Mouse (Mus musculus): ENCODE data around the gene Gm13271. TPM values are rescaled to one million over a fixed set of nuclear protein-coding genes. Genes with fewer than 3 reads are reported as not detected.
"Not testable (repeated sequence)": the region's sequence is repeated elsewhere in the genome, so short reads cannot be mapped to it uniquely, and the experiment has no call there.

Gene Gm13271
- polyA plus RNA-seq, 1 experiment from 2014 or later: not detected

DNA sequence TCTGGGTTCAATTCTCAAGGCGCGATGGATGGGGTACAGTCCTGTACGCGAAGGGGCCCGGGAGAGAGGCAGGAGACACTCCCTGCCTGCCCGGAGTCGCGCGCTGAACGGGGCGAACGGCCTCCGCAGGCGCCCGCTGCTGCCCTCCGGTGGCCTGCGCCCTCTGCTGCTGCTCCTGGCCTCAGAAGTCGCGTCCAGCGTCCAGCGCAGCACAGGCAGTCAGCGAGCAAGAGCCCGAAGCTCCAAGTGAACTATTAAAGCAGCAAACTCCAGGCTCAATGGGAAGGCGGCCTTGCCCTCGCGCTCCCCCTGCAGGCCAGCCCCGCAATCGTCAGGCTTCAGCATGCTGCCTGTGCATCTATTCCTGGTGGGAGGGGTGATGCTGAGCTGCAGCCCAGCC lies 5.8 kb downstream of the Gm13271 start:
- not testable (repeated sequence) for H3K4me1 ChIP-seq (ENCODE audit: insufficient read depth); H3K9me3 ChIP-seq (ENCODE audit: low read depth, low read length); H3K9ac ChIP-seq; ATAC-seq (ENCODE audit: insufficient read depth); H3K27me3 ChIP-seq (ENCODE audit: insufficient read depth, low read length); H3K36me3 ChIP-seq (ENCODE audit: insufficient read depth)
- Histone ChIP-seq H3K4me2 (peak overlapping the region; percentile 48; the same call in 1 of the 2 replicates), H3K27ac (ENCODE audit: low read depth) (peak overlapping the region; percentile 50; the same call in 1 of the 2 replicates), H3K4me3 (ENCODE audit: low read depth, low read length) (peak overlapping the region; percentile 22; the same call in 1 of the 2 replicates)
- peak; percentile 66 for TF ChIP-seq CTCF (IDR thresholded peaks at IDR 0.05; ENCODE audit: low read depth)
- DNase-seq: peak; percentile 84
- under 1% methylated on average over 18 of the region's 28 CpGs for WGBS

DNA sequence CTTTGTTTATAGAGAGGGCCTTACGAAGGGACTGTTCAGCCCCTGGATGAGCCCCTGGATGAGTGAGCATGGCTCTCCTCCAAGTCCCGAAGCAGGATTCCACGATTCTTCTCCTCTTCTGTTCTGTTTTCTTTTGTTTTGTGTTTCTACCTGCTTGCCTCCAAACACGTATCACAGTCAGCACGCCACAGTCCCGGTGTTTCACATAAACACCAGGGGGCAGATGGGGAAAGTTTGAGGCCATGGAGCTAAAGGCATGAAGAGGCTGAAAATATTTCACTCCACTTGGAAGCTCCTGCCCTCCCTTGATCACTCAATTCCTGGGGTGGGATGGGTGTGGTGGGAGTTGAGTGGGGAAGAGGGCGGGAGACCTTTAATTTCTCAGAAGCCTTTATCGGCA lies 7.1 kb downstream of the Gm13271 start:
- DNase-seq; ATAC-seq (ENCODE audit: insufficient read depth); H3K4me2 ChIP-seq; H3K27ac ChIP-seq (ENCODE audit: low read depth); H3K27me3 ChIP-seq (ENCODE audit: insufficient read depth, low read length); H3K9me3 ChIP-seq (ENCODE audit: low read depth, low read length); H3K9ac ChIP-seq; H3K36me3 ChIP-seq (ENCODE audit: insufficient read depth); H3K4me1 ChIP-seq (ENCODE audit: insufficient read depth); H3K4me3 ChIP-seq (ENCODE audit: low read depth, low read length): not testable (repeated sequence)
- WGBS: 62% methylated on average over 6 of the region's 8 CpGs

DNA sequence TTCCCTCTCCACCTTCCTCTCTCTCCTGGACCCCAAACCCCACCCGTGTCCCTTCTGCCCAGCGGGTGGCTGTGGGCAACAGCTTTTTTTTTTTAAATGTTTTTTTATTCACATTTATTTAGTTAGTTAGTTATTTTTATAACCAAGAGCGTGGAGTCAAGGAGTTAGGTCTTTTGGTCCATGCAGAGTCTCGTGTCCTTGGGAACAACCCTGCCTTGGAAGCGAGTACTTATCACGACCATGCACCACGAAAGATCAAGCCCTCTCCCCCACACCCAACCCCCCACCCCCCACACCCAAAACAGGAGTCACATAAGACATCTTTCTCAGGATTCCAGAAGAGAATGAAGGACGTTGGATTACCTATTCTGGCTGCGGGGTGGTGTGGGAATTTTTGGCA lies 7.7 kb downstream of the Gm13271 start:
- H3K4me3 ChIP-seq (ENCODE audit: low read depth, low read length); H3K36me3 ChIP-seq (ENCODE audit: insufficient read depth); H3K4me1 ChIP-seq (ENCODE audit: insufficient read depth); H3K27ac ChIP-seq (ENCODE audit: low read depth); DNase-seq; H3K27me3 ChIP-seq (ENCODE audit: insufficient read depth, low read length); H3K9me3 ChIP-seq (ENCODE audit: low read depth, low read length); ATAC-seq (ENCODE audit: insufficient read depth); H3K9ac ChIP-seq: not testable (repeated sequence)
- peak overlapping the region; percentile 43; the same call in 1 of the 2 replicates for H3K4me2 ChIP-seq
- 51% methylated on average over 9 of the region's 9 CpGs for WGBS

DNA sequence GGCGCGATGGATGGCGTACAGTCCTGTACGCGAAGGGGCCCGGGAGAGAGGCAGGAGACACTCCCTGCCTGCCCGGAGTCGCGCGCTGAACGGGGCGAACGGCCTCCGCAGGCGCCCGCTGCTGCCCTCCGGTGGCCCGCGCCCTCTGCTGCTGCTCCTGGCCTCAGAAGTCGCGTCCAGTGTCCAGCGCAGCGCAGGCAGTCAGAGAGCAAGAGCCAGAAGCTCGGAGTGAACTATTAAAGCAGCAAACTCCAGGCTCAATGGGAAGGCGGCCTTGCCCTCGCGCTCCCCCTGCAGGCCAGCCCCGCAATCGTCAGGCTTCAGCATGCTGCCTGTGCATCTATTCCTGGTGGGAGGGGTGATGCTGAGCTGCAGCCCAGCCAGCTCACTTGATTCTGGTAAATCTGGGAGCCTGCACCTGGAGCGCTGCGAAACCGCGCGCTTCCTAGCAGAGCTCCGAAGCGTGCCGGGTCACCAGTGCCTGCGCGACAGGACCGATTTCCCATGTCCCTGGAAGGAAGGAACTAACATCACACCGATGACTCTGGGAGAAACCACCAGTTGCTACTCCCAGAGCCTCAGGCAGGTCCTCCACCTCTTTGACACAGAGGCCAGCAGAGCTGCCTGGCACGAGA lies 8.8 kb downstream of the Gm13271 start:
- 3% methylated on average over 23 of the region's 42 CpGs for WGBS
- Histone ChIP-seq H3K4me3 (ENCODE audit: low read depth, low read length) (peak overlapping the region; percentile 18; the same call in 1 of the 2 replicates), H3K4me2 (peak overlapping the region; percentile 45), H3K27ac (ENCODE audit: low read depth) (peak overlapping the region; percentile 69; the same call in 1 of the 2 replicates)
- peak; percentile 83 for DNase-seq
- ATAC-seq (ENCODE audit: insufficient read depth); H3K9me3 ChIP-seq (ENCODE audit: low read depth, low read length); H3K36me3 ChIP-seq (ENCODE audit: insufficient read depth); H3K4me1 ChIP-seq (ENCODE audit: insufficient read depth); H3K27me3 ChIP-seq (ENCODE audit: insufficient read depth, low read length); H3K9ac ChIP-seq: not testable (repeated sequence)
- TF ChIP-seq CTCF (IDR thresholded peaks at IDR 0.05; ENCODE audit: low read depth): peak; percentile 63

DNA sequence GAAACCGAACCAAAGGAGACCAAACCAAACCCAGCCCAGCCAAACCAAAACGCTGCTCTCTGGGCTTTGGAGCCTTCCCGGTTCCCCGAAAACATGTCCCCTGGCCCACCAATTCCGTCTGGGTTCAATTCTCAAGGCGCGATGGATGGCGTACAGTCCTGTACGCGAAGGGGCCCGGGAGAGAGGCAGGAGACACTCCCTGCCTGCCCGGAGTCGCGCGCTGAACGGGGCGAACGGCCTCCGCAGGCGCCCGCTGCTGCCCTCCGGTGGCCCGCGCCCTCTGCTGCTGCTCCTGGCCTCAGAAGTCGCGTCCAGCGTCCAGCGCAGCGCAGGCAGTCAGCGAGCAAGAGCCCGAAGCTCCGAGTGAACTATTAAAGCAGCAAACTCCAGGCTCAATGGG lies 18.9 kb downstream of the Gm13271 start, which contains the start of gene Gm13290:
TSS of gene Gm13290 (plus strand) at position 301 of the 400 bp plus-strand sequence.
- H3K27me3 ChIP-seq (ENCODE audit: insufficient read depth, low read length); DNase-seq; H3K4me1 ChIP-seq (ENCODE audit: insufficient read depth); H3K4me3 ChIP-seq (ENCODE audit: low read depth, low read length); H3K9me3 ChIP-seq (ENCODE audit: low read depth, low read length); H3K9ac ChIP-seq; H3K27ac ChIP-seq (ENCODE audit: low read depth); H3K36me3 ChIP-seq (ENCODE audit: insufficient read depth); ATAC-seq (ENCODE audit: insufficient read depth); H3K4me2 ChIP-seq: not testable (repeated sequence)
- WGBS: no CpG with 5 or more reads among the region's 32 CpGs

DNA sequence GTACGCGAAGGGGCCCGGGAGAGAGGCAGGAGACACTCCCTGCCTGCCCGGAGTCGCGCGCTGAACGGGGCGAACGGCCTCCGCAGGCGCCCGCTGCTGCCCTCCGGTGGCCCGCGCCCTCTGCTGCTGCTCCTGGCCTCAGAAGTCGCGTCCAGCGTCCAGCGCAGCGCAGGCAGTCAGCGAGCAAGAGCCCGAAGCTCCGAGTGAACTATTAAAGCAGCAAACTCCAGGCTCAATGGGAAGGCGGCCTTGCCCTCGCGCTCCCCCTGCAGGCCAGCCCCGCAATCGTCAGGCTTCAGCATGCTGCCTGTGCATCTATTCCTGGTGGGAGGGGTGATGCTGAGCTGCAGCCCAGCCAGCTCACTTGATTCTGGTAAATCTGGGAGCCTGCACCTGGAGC lies 22.0 kb downstream of the Gm13271 start, which contains the start of gene Gm13289:
TSS of gene Gm13289 (plus strand) at position 301 of the 400 bp plus-strand sequence.
- H3K9me3 ChIP-seq (ENCODE audit: low read depth, low read length); H3K9ac ChIP-seq; H3K36me3 ChIP-seq (ENCODE audit: insufficient read depth); H3K4me3 ChIP-seq (ENCODE audit: low read depth, low read length); DNase-seq; ATAC-seq (ENCODE audit: insufficient read depth); H3K4me1 ChIP-seq (ENCODE audit: insufficient read depth); H3K27ac ChIP-seq (ENCODE audit: low read depth); H3K4me2 ChIP-seq; H3K27me3 ChIP-seq (ENCODE audit: insufficient read depth, low read length): not testable (repeated sequence)
- WGBS: no CpG with 5 or more reads among the region's 29 CpGs

DNA sequence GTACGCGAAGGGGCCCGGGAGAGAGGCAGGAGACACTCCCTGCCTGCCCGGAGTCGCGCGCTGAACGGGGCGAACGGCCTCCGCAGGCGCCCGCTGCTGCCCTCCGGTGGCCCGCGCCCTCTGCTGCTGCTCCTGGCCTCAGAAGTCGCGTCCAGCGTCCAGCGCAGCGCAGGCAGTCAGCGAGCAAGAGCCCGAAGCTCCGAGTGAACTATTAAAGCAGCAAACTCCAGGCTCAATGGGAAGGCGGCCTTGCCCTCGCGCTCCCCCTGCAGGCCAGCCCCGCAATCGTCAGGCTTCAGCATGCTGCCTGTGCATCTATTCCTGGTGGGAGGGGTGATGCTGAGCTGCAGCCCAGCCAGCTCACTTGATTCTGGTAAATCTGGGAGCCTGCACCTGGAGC lies 24.9 kb downstream of the Gm13271 start, which contains the start of gene Gm13272:
TSS of gene Gm13272 (plus strand) at position 301 of the 400 bp plus-strand sequence.
- not testable (repeated sequence) for H3K9me3 ChIP-seq (ENCODE audit: low read depth, low read length); ATAC-seq (ENCODE audit: insufficient read depth); H3K4me1 ChIP-seq (ENCODE audit: insufficient read depth); H3K27me3 ChIP-seq (ENCODE audit: insufficient read depth, low read length); H3K4me2 ChIP-seq; DNase-seq; H3K4me3 ChIP-seq (ENCODE audit: low read depth, low read length); H3K27ac ChIP-seq (ENCODE audit: low read depth); H3K9ac ChIP-seq; H3K36me3 ChIP-seq (ENCODE audit: insufficient read depth)
- no CpG with 5 or more reads among the region's 29 CpGs for WGBS

DNA sequence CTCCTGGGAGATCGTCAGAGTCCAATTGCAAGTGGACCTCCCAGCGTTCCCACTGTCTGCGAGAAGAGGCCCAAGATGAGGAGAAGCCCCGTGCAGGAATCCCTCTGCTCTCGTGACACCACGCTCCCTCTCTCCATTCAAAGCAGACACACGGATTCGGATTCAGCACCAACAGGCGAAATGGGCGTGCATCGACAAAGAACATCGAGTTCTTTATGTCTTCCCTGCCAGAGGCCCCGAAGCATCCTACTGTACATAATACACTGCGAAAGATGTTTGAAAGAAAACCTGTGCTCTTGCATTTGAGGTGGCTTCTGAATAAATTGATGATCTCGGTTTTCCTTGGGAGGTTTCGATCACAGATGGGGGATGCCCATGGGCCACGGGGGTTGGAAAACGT lies 25.7 kb downstream of the Gm13271 start:
- ATAC-seq (ENCODE audit: insufficient read depth); H3K9me3 ChIP-seq (ENCODE audit: low read depth, low read length); DNase-seq; H3K36me3 ChIP-seq (ENCODE audit: insufficient read depth); H3K4me2 ChIP-seq; H3K4me3 ChIP-seq (ENCODE audit: low read depth, low read length); H3K9ac ChIP-seq; H3K4me1 ChIP-seq (ENCODE audit: insufficient read depth); H3K27me3 ChIP-seq (ENCODE audit: insufficient read depth, low read length); H3K27ac ChIP-seq (ENCODE audit: low read depth): not testable (repeated sequence)
- WGBS: 39% methylated on average over 15 of the region's 18 CpGs

DNA sequence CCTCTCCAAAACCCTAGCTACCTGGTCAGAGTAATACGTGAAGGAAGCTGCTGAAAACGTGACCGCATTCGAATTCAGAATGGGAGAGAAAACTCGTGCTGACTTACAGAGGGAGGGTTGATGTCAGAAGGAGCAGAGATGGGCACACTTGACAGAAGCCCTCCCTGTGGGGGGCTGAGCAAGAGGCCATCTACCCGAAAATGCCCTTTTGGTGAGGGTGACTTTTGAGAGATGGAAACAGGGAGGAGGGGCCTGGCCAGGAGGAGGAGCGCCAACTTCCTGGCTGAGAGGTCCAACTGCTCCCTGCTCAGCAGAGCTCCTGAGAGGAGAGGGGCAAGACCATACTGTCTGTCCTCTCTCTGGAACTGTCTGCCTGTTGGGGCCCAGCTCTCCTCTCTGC lies 27.2 kb downstream of the Gm13271 start, which contains the start of gene Ifnz:
TSS of gene Ifnz (plus strand) at position 301 of the 400 bp plus-strand sequence.
- not testable (repeated sequence) for H3K4me3 ChIP-seq (ENCODE audit: low read depth, low read length); ATAC-seq (ENCODE audit: insufficient read depth); H3K27ac ChIP-seq (ENCODE audit: low read depth); H3K9me3 ChIP-seq (ENCODE audit: low read depth, low read length); DNase-seq; H3K27me3 ChIP-seq (ENCODE audit: insufficient read depth, low read length); H3K4me1 ChIP-seq (ENCODE audit: insufficient read depth); H3K36me3 ChIP-seq (ENCODE audit: insufficient read depth); H3K9ac ChIP-seq
- peak within 1 kb of the TSS; percentile 43; the same call in 1 of the 2 replicates for H3K4me2 ChIP-seq
- whole genome bisulfite sequencing: 30% methylated on average over 4 of the region's 7 CpGs

DNA sequence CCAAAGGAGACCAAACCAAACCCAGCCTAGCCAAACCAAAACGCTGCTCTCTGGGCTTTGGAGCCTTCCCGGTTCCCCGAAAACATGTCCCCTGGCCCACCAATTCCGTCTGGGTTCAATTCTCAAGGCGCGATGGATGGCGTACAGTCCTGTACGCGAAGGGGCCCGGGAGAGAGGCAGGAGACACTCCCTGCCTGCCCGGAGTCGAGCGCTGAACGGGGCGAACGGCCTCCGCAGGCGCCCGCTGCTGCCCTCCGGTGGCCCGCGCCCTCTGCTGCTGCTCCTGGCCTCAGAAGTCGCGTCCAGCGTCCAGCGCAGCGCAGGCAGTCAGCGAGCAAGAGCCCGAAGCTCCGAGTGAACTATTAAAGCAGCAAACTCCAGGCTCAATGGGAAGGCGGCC lies 27.7 kb downstream of the Gm13271 start:
- not testable (repeated sequence) for H3K4me3 ChIP-seq (ENCODE audit: low read depth, low read length); H3K9me3 ChIP-seq (ENCODE audit: low read depth, low read length); H3K27ac ChIP-seq (ENCODE audit: low read depth); ATAC-seq (ENCODE audit: insufficient read depth); H3K9ac ChIP-seq; DNase-seq; H3K4me1 ChIP-seq (ENCODE audit: insufficient read depth); H3K36me3 ChIP-seq (ENCODE audit: insufficient read depth); H3K27me3 ChIP-seq (ENCODE audit: insufficient read depth, low read length)
- 0% methylated on average over 3 of the region's 31 CpGs for WGBS
- peak overlapping the region; percentile 43; the same call in 1 of the 2 replicates for H3K4me2 ChIP-seq
